Mouse (Mus musculus): Measurements from ENCODE around the gene Izumo1r. TPM values are rescaled to one million over a fixed set of nuclear protein-coding genes. Genes with fewer than 3 reads are reported as not detected.

Izumo1r gene
- polyA plus RNA-seq (2015; fragmentation: Nextera tagmentation; extraction: Ambion mirVana), result not detected in 2 replicates

GRCm38 (mm10) chr9:14903581-14904378 is at the start of gene Izumo1r:
Izumo1r (minus strand) TSS chr9:14903949.
- no peaks in the 10 kb centered on the region for H3K27me3 ChIP-seq (ENCODE audit: control insufficient read depth, insufficient read depth, low read depth, low read length)
- no peaks in the 10 kb centered on the region for H3K9me3 ChIP-seq (replicated peaks; ENCODE audit: control insufficient read depth, low read length)
- 38% methylated on average over 11 of the region's 11 CpGs for WGBS (ENCODE audit: insufficient replicate concordance)
- no peak within 1 kb of the TSS for H3K9ac ChIP-seq (ENCODE audit: low read depth, low read length)
- no peaks in the 10 kb centered on the region for H3K4me1 ChIP-seq (ENCODE audit: control insufficient read depth, low read depth, low read length)
- no peak for ATAC-seq (ENCODE audit: low read depth)
- no peak within 1 kb of the TSS for H3K4me3 ChIP-seq (ENCODE audit: low read depth, low read length)
- no peak within 1 kb of the TSS for H3K27ac ChIP-seq (ENCODE audit: low read length)
- H3K36me3 ChIP-seq (ENCODE audit: control insufficient read depth, insufficient read depth), result no peaks in the 10 kb centered on the region
- H3K4me2 ChIP-seq (ENCODE audit: low read depth, low read length), result no peak within 1 kb of the TSS

GRCm38 (mm10) chr9:14951072-14951471 is 47.3 kb upstream of the Izumo1r start:
- Histone ChIP-seq H3K27me3 (ENCODE audit: control insufficient read depth, insufficient read depth, low read depth, low read length) (no peaks in the 10 kb centered on the region), H3K4me3 (ENCODE audit: low read depth, low read length) (no peak overlapping the region), H3K36me3 (ENCODE audit: control insufficient read depth, insufficient read depth) (no peaks in the 10 kb centered on the region), H3K27ac (ENCODE audit: low read length) (no peak overlapping the region), H3K9me3 (replicated peaks; ENCODE audit: control insufficient read depth, low read length) (no peaks in the 10 kb centered on the region), H3K9ac (ENCODE audit: low read depth, low read length) (no peak overlapping the region), H3K4me1 (ENCODE audit: control insufficient read depth, low read depth, low read length) (no peaks in the 10 kb centered on the region), H3K4me2 (ENCODE audit: low read depth, low read length) (no peak overlapping the region)
- WGBS (ENCODE audit: insufficient replicate concordance), result 63% methylated on average over 5 of the region's 5 CpGs
- ATAC-seq (ENCODE audit: low read depth), result no peak

- Histone ChIP-seq H3K36me3 (ENCODE audit: control insufficient read depth, insufficient read depth) (no peaks in the 10 kb centered on the region), H3K9ac (ENCODE audit: low read depth, low read length) (no peak overlapping the region), H3K27ac (ENCODE audit: low read length) (no peak overlapping the region), H3K9me3 (replicated peaks; ENCODE audit: control insufficient read depth, low read length) (no peaks in the 10 kb centered on the region), H3K4me2 (ENCODE audit: low read depth, low read length) (no peak overlapping the region), H3K4me1 (ENCODE audit: control insufficient read depth, low read depth, low read length) (no peaks in the 10 kb centered on the region), H3K4me3 (ENCODE audit: low read depth, low read length) (no peak overlapping the region), H3K27me3 (ENCODE audit: control insufficient read depth, insufficient read depth, low read depth, low read length) (no peaks in the 10 kb centered on the region)
- ATAC-seq (ENCODE audit: low read depth), result no peak
- WGBS (ENCODE audit: insufficient replicate concordance), result 70% methylated on average over 5 of the region's 5 CpGs
Observed at GRCm38 (mm10) chr9:14948843-14949242, 45.1 kb upstream of the Izumo1r start.

- Histone ChIP-seq H3K4me1 (ENCODE audit: control insufficient read depth, low read depth, low read length) (no peaks in the 10 kb centered on the region), H3K4me2 (ENCODE audit: low read depth, low read length) (no peak overlapping the region), H3K9me3 (replicated peaks; ENCODE audit: control insufficient read depth, low read length) (no peaks in the 10 kb centered on the region), H3K27ac (ENCODE audit: low read length) (no peak overlapping the region), H3K27me3 (ENCODE audit: control insufficient read depth, insufficient read depth, low read depth, low read length) (no peaks in the 10 kb centered on the region), H3K4me3 (ENCODE audit: low read depth, low read length) (no peak overlapping the region), H3K36me3 (ENCODE audit: control insufficient read depth, insufficient read depth) (no peaks in the 10 kb centered on the region), H3K9ac (ENCODE audit: low read depth, low read length) (no peak overlapping the region)
- 36% methylated on average over 4 of the region's 4 CpGs for WGBS (ENCODE audit: insufficient replicate concordance)
- ATAC-seq (ENCODE audit: low read depth), result no peak
Observed at GRCm38 (mm10) chr9:14946677-14947076, 42.9 kb upstream of the Izumo1r start.

- Histone ChIP-seq H3K36me3 (ENCODE audit: control insufficient read depth, insufficient read depth) (no peaks in the 10 kb centered on the region), H3K9ac (ENCODE audit: low read depth, low read length) (no peak overlapping the region), H3K27ac (ENCODE audit: low read length) (no peak overlapping the region), H3K4me2 (ENCODE audit: low read depth, low read length) (no peak overlapping the region), H3K9me3 (replicated peaks; ENCODE audit: control insufficient read depth, low read length) (no peaks in the 10 kb centered on the region), H3K4me3 (ENCODE audit: low read depth, low read length) (no peak overlapping the region), H3K4me1 (ENCODE audit: control insufficient read depth, low read depth, low read length) (no peaks in the 10 kb centered on the region), H3K27me3 (ENCODE audit: control insufficient read depth, insufficient read depth, low read depth, low read length) (no peaks in the 10 kb centered on the region)
- WGBS (ENCODE audit: insufficient replicate concordance), result 39% methylated on average over 3 of the region's 3 CpGs
- ATAC-seq (ENCODE audit: low read depth), result no peak
Observed at GRCm38 (mm10) chr9:14945919-14946318, 42.2 kb upstream of the Izumo1r start.

GRCm38 (mm10) chr9:14942143-14942720 is 38.5 kb upstream of the Izumo1r start:
- Histone ChIP-seq H3K36me3 (ENCODE audit: control insufficient read depth, insufficient read depth) (no peaks in the 10 kb centered on the region), H3K9me3 (replicated peaks; ENCODE audit: control insufficient read depth, low read length) (no peaks in the 10 kb centered on the region), H3K4me1 (ENCODE audit: control insufficient read depth, low read depth, low read length) (no peaks in the 10 kb centered on the region), H3K9ac (ENCODE audit: low read depth, low read length) (no peak overlapping the region), H3K27ac (ENCODE audit: low read length) (no peak overlapping the region), H3K4me3 (ENCODE audit: low read depth, low read length) (no peak overlapping the region), H3K4me2 (ENCODE audit: low read depth, low read length) (no peak overlapping the region), H3K27me3 (ENCODE audit: control insufficient read depth, insufficient read depth, low read depth, low read length) (no peaks in the 10 kb centered on the region)
- ATAC-seq (ENCODE audit: low read depth), result no peak
- 61% methylated on average over 3 of the region's 3 CpGs for WGBS (ENCODE audit: insufficient replicate concordance)

GRCm38 (mm10) chr9:14939610-14940009 is 35.9 kb upstream of the Izumo1r start:
- no peak overlapping the region for H3K9ac ChIP-seq (ENCODE audit: low read depth, low read length)
- no peak overlapping the region for H3K4me3 ChIP-seq (ENCODE audit: low read depth, low read length)
- H3K36me3 ChIP-seq (ENCODE audit: control insufficient read depth, insufficient read depth), result no peaks in the 10 kb centered on the region
- no peaks in the 10 kb centered on the region for H3K9me3 ChIP-seq (replicated peaks; ENCODE audit: control insufficient read depth, low read length)
- no peak overlapping the region for H3K4me2 ChIP-seq (ENCODE audit: low read depth, low read length)
- no peaks in the 10 kb centered on the region for H3K4me1 ChIP-seq (ENCODE audit: control insufficient read depth, low read depth, low read length)
- ATAC-seq (ENCODE audit: low read depth), result no peak
- no peak overlapping the region for H3K27ac ChIP-seq (ENCODE audit: low read length)
- H3K27me3 ChIP-seq (ENCODE audit: control insufficient read depth, insufficient read depth, low read depth, low read length), result no peaks in the 10 kb centered on the region
- WGBS (ENCODE audit: insufficient replicate concordance), result 53% methylated on average over 3 of the region's 3 CpGs

GRCm38 (mm10) chr9:14937308-14937707 is 33.6 kb upstream of the Izumo1r start:
- H3K9ac ChIP-seq (ENCODE audit: low read depth, low read length), result no peak overlapping the region
- H3K4me3 ChIP-seq (ENCODE audit: low read depth, low read length), result no peak overlapping the region
- WGBS (ENCODE audit: insufficient replicate concordance), result 47% methylated on average over 1 of the region's 1 CpGs
- H3K27ac ChIP-seq (ENCODE audit: low read length), result no peak overlapping the region
- no peaks in the 10 kb centered on the region for H3K4me1 ChIP-seq (ENCODE audit: control insufficient read depth, low read depth, low read length)
- H3K27me3 ChIP-seq (ENCODE audit: control insufficient read depth, insufficient read depth, low read depth, low read length), result no peaks in the 10 kb centered on the region
- no peak overlapping the region for H3K4me2 ChIP-seq (ENCODE audit: low read depth, low read length)
- no peak for ATAC-seq (ENCODE audit: low read depth)
- H3K36me3 ChIP-seq (ENCODE audit: control insufficient read depth, insufficient read depth), result no peaks in the 10 kb centered on the region
- H3K9me3 ChIP-seq (replicated peaks; ENCODE audit: control insufficient read depth, low read length), result no peaks in the 10 kb centered on the region

- no peak for ATAC-seq (ENCODE audit: low read depth)
- Histone ChIP-seq H3K4me2 (ENCODE audit: low read depth, low read length) (no peak overlapping the region), H3K4me1 (ENCODE audit: control insufficient read depth, low read depth, low read length) (no peaks in the 10 kb centered on the region), H3K4me3 (ENCODE audit: low read depth, low read length) (no peak overlapping the region), H3K27me3 (ENCODE audit: control insufficient read depth, insufficient read depth, low read depth, low read length) (no peaks in the 10 kb centered on the region), H3K27ac (ENCODE audit: low read length) (no peak overlapping the region), H3K36me3 (ENCODE audit: control insufficient read depth, insufficient read depth) (no peaks in the 10 kb centered on the region), H3K9me3 (replicated peaks; ENCODE audit: control insufficient read depth, low read length) (no peaks in the 10 kb centered on the region), H3K9ac (ENCODE audit: low read depth, low read length) (no peak overlapping the region)
- 43% methylated on average over 2 of the region's 2 CpGs for WGBS (ENCODE audit: insufficient replicate concordance)
Observed at GRCm38 (mm10) chr9:14934851-14935250, 31.1 kb upstream of the Izumo1r start.

Data from liver, embryonic 16.5 days (tissue).